Mouse (Mus musculus): ENCODE results near the gene Elac2.

GRCm38 (mm10) chr11:65049090-65049489, 70.3 kb downstream of the Elac2 start:
- TF ChIP-seq CTCF (IDR thresholded peaks at IDR 0.05; ENCODE audit: extremely low read depth, insufficient read depth, low read length) (no peak), POLR2A (IDR thresholded peaks at IDR 0.05; ENCODE audit: extremely low read depth, insufficient read depth, low read length) (no peak)

All from cortical plate, adult 2 months (tissue).